Mouse (Mus musculus) forebrain, postnatal 0 days (tissue): ENCODE results near the gene Slit1. TPM values are rescaled to one million over a fixed set of nuclear protein-coding genes. Genes with fewer than 3 reads are reported as not detected.

ENCODE experiments used
- ATAC-seq: fragments of 200-750 bp; cut with Nextera tagmentation; 2 replicates; pipeline ENCODE4 v1.8.0; 2017; ENCODE audit warnings: mild to moderate bottlenecking, moderate library complexity
- DNase-seq: peaks from one replicate; pipeline ENCODE4 v3.0.0-alpha.2; 2015
- H3K27ac ChIP-seq: fragments of 300-500 bp; sonication (generic); 2 replicates; pipeline ENCODE4 v1.5.1; 2014; ENCODE audit warnings: low read depth, mild to moderate bottlenecking, antibody characterized with exemption, low read length, moderate library complexity, mixed read lengths
- H3K27me3 ChIP-seq: fragments of 300-500 bp; sonication (generic); 2 replicates; pipeline ENCODE4 v1.6.1; 2014; ENCODE audit warnings: mild to moderate bottlenecking, low read length, mixed read lengths; ENCODE audit not compliant: insufficient read depth
- H3K36me3 ChIP-seq: fragments of 300-500 bp; sonication (generic); 2 replicates; pipeline ENCODE4 v1.6.1; 2014; ENCODE audit warnings: mild to moderate bottlenecking, moderate library complexity; ENCODE audit not compliant: insufficient read depth
- H3K4me1 ChIP-seq: fragments of 300-500 bp; sonication (generic); 2 replicates; pipeline ENCODE4 v1.6.1; 2014; ENCODE audit warnings: antibody characterized with exemption; ENCODE audit not compliant: insufficient read depth
- H3K4me2 ChIP-seq: fragments of 300-500 bp; sonication (generic); 2 replicates; pipeline ENCODE4 v1.6.1; 2014; ENCODE audit warnings: low read depth, mild to moderate bottlenecking, moderate library complexity
- H3K4me3 ChIP-seq: fragments of 300-500 bp; sonication (generic); 2 replicates; pipeline ENCODE4 v1.5.1; 2014; ENCODE audit warnings: low read depth, low read length, mixed read lengths
- H3K9ac ChIP-seq: fragments of 300-500 bp; sonication (generic); 2 replicates; pipeline ENCODE4 v1.6.1; 2014; ENCODE audit warnings: mild to moderate bottlenecking
- H3K9me3 ChIP-seq: fragments of 300-500 bp; sonication (generic); 2 replicates; pipeline ENCODE4 v1.6.1; 2016; ENCODE audit warnings: low read length
- CTCF ChIP-seq: sonication (generic); IDR thresholded peaks from 2 replicates; pipeline ENCODE4 v1.5.1; 2016; ENCODE audit warnings: antibody characterized with exemption, control low read depth, low read depth
- WGBS: fragments of 180-500 bp; shearing (Covaris S2); extraction: QIAGEN DNeasy Blood & Tissue Kit; methylation state at CpG from one replicate; pipeline ENCODE4 v1.1.7; 2014; 5-methylcytosine and 5-hydroxymethylcytosine counted together
- polyA plus RNA-seq: library from polyadenylated mRNA; unstranded; fragments of >200 nt; fragmentation: Nextera tagmentation; extraction: Ambion mirVana; gene quantifications from 2 replicates; pipeline ENCODE4 v1.2.1, GENCODE M21; 2015
- total RNA-seq: library from RNA; depleted of rRNA; stranded (reverse); fragments of >200 nt; gene quantifications from 2 replicates; pipeline ENCODE4 v1.2.3, GENCODE M21; 2014

Gene Slit1
- total and polyA plus RNA-seq, 2 experiments from 2014 or later, result 13.4 to 61.8 TPM

- no peak overlapping the region for H3K4me2 ChIP-seq
These were observed 100.5 kb downstream of the Slit1 start for GRCm38 (mm10) chr19:41643010-41643409.

GRCm38 (mm10) chr19:41634999-41635398 is 108.5 kb downstream of the Slit1 start:
- no peak overlapping the region for H3K27ac ChIP-seq

More at GRCm38 (mm10) chr19:41643010-41643409, 100.5 kb downstream of the Slit1 start:
- H3K4me1 ChIP-seq, result no peaks in the 10 kb centered on the region
- H3K9ac ChIP-seq, result no peak overlapping the region
- H3K36me3 ChIP-seq, result 0 out of 2 replicates have a peak, but pooled peaks cover 3% of the 10 kb centered on the region
- no peak for TF ChIP-seq CTCF
- no peak for DNase-seq
- H3K9me3 ChIP-seq, result no peaks in the 10 kb centered on the region
- H3K27me3 ChIP-seq, result no peaks in the 10 kb centered on the region
- ATAC-seq, result no peak
- WGBS, result 37% methylated on average over 11 of the region's 11 CpGs
- no peak overlapping the region for H3K4me3 ChIP-seq
- H3K27ac ChIP-seq, result no peak overlapping the region

GRCm38 (mm10) chr19:41634099-41634498 is 109.4 kb downstream of the Slit1 start:
- no peak for DNase-seq
- H3K27me3 ChIP-seq, result no peaks in the 10 kb centered on the region
- ATAC-seq, result no peak
- H3K4me2 ChIP-seq, result no peak overlapping the region
- H3K9me3 ChIP-seq, result no peaks in the 10 kb centered on the region
- H3K4me3 ChIP-seq, result no peak overlapping the region
- no peak overlapping the region for H3K9ac ChIP-seq
- TF ChIP-seq CTCF, result no peak
- H3K27ac ChIP-seq, result no peak overlapping the region
- peaks cover 11% of the 10 kb centered on the region; the same call in 1 of the 2 replicates for H3K36me3 ChIP-seq
- 92% methylated on average over 10 of the region's 10 CpGs for WGBS
- H3K4me1 ChIP-seq, result no peaks in the 10 kb centered on the region

More at GRCm38 (mm10) chr19:41634999-41635398, 108.5 kb downstream of the Slit1 start:
- TF ChIP-seq CTCF, result 0 out of 2 replicates have a peak, but pooled peaks have one; percentile 6
- WGBS, result 33% methylated on average over 6 of the region's 6 CpGs
- Histone ChIP-seq H3K9ac (no peak overlapping the region), H3K36me3 (peaks cover 11% of the 10 kb centered on the region; the same call in 1 of the 2 replicates), H3K4me3 (no peak overlapping the region), H3K27me3 (no peaks in the 10 kb centered on the region), H3K9me3 (no peaks in the 10 kb centered on the region), H3K4me2 (no peak overlapping the region), H3K4me1 (no peaks in the 10 kb centered on the region)
- DNase-seq (no peak), ATAC-seq (peak; percentile 45; the same call in 1 of the 2 replicates)

- peaks cover 30% of the 10 kb centered on the region for H3K36me3 ChIP-seq
- H3K9me3 ChIP-seq, result 0 out of 2 replicates have a peak, but pooled peaks cover 6% of the 10 kb centered on the region
- no peaks in the 10 kb centered on the region for H3K27me3 ChIP-seq
- no peak overlapping the region for H3K27ac ChIP-seq
- DNase-seq (peak; percentile 86), ATAC-seq (peak; percentile 77)
- WGBS, result 27% methylated on average over 5 of the region's 5 CpGs
- no peak overlapping the region for H3K4me3 ChIP-seq
- peak; percentile 90 for TF ChIP-seq CTCF
- H3K4me2 ChIP-seq, result no peak overlapping the region
- H3K9ac ChIP-seq, result no peak overlapping the region
- H3K4me1 ChIP-seq, result no peaks in the 10 kb centered on the region
These were observed 113.9 kb downstream of the Slit1 start for GRCm38 (mm10) chr19:41629532-41629931.

- 0 out of 2 replicates have a peak, but pooled peaks cover 6% of the 10 kb centered on the region for H3K9me3 ChIP-seq
- H3K27me3 ChIP-seq, result no peaks in the 10 kb centered on the region
- DNase-seq, result peak; percentile 47
- ATAC-seq, result peak; percentile 40
- 29% methylated on average over 11 of the region's 11 CpGs for WGBS
- H3K36me3 ChIP-seq, result peaks cover 27% of the 10 kb centered on the region
- no peak overlapping the region for H3K4me3 ChIP-seq
- no peak overlapping the region for H3K9ac ChIP-seq
- H3K4me1 ChIP-seq, result no peaks in the 10 kb centered on the region
- no peak for TF ChIP-seq CTCF
- H3K4me2 ChIP-seq, result no peak overlapping the region
- no peak overlapping the region for H3K27ac ChIP-seq
These were observed 114.5 kb downstream of the Slit1 start for GRCm38 (mm10) chr19:41628970-41629369.

GRCm38 (mm10) chr19:41620366-41621092 is 122.9 kb downstream of the Slit1 start:
- TF ChIP-seq CTCF, result no peak
- ATAC-seq (no peak), DNase-seq (no peak)
- Histone ChIP-seq H3K4me1 (peaks cover 11% of the 10 kb centered on the region; the same call in 1 of the 2 replicates), H3K4me3 (no peak overlapping the region), H3K27me3 (no peaks in the 10 kb centered on the region), H3K27ac (no peak overlapping the region), H3K36me3 (peaks cover 15% of the 10 kb centered on the region), H3K4me2 (no peak overlapping the region), H3K9ac (no peak overlapping the region), H3K9me3 (0 out of 2 replicates have a peak, but pooled peaks cover 6% of the 10 kb centered on the region)
- 79% methylated on average over 14 of the region's 14 CpGs for WGBS

- no peak overlapping the region for H3K4me2 ChIP-seq
- H3K27ac ChIP-seq, result no peak overlapping the region
- no peak overlapping the region for H3K4me3 ChIP-seq
- ATAC-seq, result no peak
- no peaks in the 10 kb centered on the region for H3K9me3 ChIP-seq
- TF ChIP-seq CTCF, result no peak
- peaks cover 1% of the 10 kb centered on the region; the same call in 1 of the 2 replicates for H3K36me3 ChIP-seq
- DNase-seq, result no peak
- no peak overlapping the region for H3K9ac ChIP-seq
- peaks cover 11% of the 10 kb centered on the region; the same call in 1 of the 2 replicates for H3K4me1 ChIP-seq
- H3K27me3 ChIP-seq, result no peaks in the 10 kb centered on the region
- 75% methylated on average over 19 of the region's 19 CpGs for WGBS
These were observed 124.6 kb downstream of the Slit1 start for GRCm38 (mm10) chr19:41618771-41619385.
